Mouse (Mus musculus) forebrain, postnatal 0 days (tissue): ENCODE data around the gene Syt9. TPM values are rescaled to one million over a fixed set of nuclear protein-coding genes. Genes with fewer than 3 reads are reported as not detected.

ENCODE experiments used
- ATAC-seq: fragments of 200-750 bp; cut with Nextera tagmentation; 2 replicates; pipeline ENCODE4 v1.8.0; 2017; ENCODE audit warnings: mild to moderate bottlenecking, moderate library complexity
- DNase-seq: peaks from one replicate; pipeline ENCODE4 v3.0.0-alpha.2; 2015
- H3K27ac ChIP-seq: fragments of 300-500 bp; sonication (generic); 2 replicates; pipeline ENCODE4 v1.5.1; 2014; ENCODE audit warnings: low read depth, mild to moderate bottlenecking, antibody characterized with exemption, low read length, moderate library complexity, mixed read lengths
- H3K27me3 ChIP-seq: fragments of 300-500 bp; sonication (generic); 2 replicates; pipeline ENCODE4 v1.6.1; 2014; ENCODE audit warnings: mild to moderate bottlenecking, low read length, mixed read lengths; ENCODE audit not compliant: insufficient read depth
- H3K36me3 ChIP-seq: fragments of 300-500 bp; sonication (generic); 2 replicates; pipeline ENCODE4 v1.6.1; 2014; ENCODE audit warnings: mild to moderate bottlenecking, moderate library complexity; ENCODE audit not compliant: insufficient read depth
- H3K4me1 ChIP-seq: fragments of 300-500 bp; sonication (generic); 2 replicates; pipeline ENCODE4 v1.6.1; 2014; ENCODE audit warnings: antibody characterized with exemption; ENCODE audit not compliant: insufficient read depth
- H3K4me2 ChIP-seq: fragments of 300-500 bp; sonication (generic); 2 replicates; pipeline ENCODE4 v1.6.1; 2014; ENCODE audit warnings: low read depth, mild to moderate bottlenecking, moderate library complexity
- H3K4me3 ChIP-seq: fragments of 300-500 bp; sonication (generic); 2 replicates; pipeline ENCODE4 v1.5.1; 2014; ENCODE audit warnings: low read depth, low read length, mixed read lengths
- H3K9ac ChIP-seq: fragments of 300-500 bp; sonication (generic); 2 replicates; pipeline ENCODE4 v1.6.1; 2014; ENCODE audit warnings: mild to moderate bottlenecking
- H3K9me3 ChIP-seq: fragments of 300-500 bp; sonication (generic); 2 replicates; pipeline ENCODE4 v1.6.1; 2016; ENCODE audit warnings: low read length
- CTCF ChIP-seq: sonication (generic); IDR thresholded peaks from 2 replicates; pipeline ENCODE4 v1.5.1; 2016; ENCODE audit warnings: antibody characterized with exemption, control low read depth, low read depth
- WGBS: fragments of 180-500 bp; shearing (Covaris S2); extraction: QIAGEN DNeasy Blood & Tissue Kit; methylation state at CpG from one replicate; pipeline ENCODE4 v1.1.7; 2014; 5-methylcytosine and 5-hydroxymethylcytosine counted together
- polyA plus RNA-seq: library from polyadenylated mRNA; unstranded; fragments of >200 nt; fragmentation: Nextera tagmentation; extraction: Ambion mirVana; gene quantifications from 2 replicates; pipeline ENCODE4 v1.2.1, GENCODE M21; 2015
- total RNA-seq: library from RNA; depleted of rRNA; stranded (reverse); fragments of >200 nt; gene quantifications from 2 replicates; pipeline ENCODE4 v1.2.3, GENCODE M21; 2014

Syt9 gene
- total and polyA plus RNA-seq, 2 experiments from 2014 or later: 13.7 to 23.9 TPM

GRCm38 (mm10) chr7:107540034-107540433 is 169.5 kb downstream of the Syt9 start:
- H3K36me3 ChIP-seq: no peaks in the 10 kb centered on the region
- TF ChIP-seq CTCF: no peak
- 42% methylated on average over 4 of the region's 4 CpGs for WGBS

GRCm38 (mm10) chr7:107545011-107545410 is 174.5 kb downstream of the Syt9 start:
- ATAC-seq (no peak), DNase-seq (no peak)
- 43% methylated on average over 1 of the region's 1 CpGs for WGBS
- Histone ChIP-seq H3K36me3 (0 out of 2 replicates have a peak, but pooled peaks cover 5% of the 10 kb centered on the region), H3K27me3 (no peaks in the 10 kb centered on the region), H3K9ac (no peak overlapping the region), H3K4me1 (no peaks in the 10 kb centered on the region), H3K27ac (no peak overlapping the region), H3K4me2 (no peak overlapping the region), H3K9me3 (no peaks in the 10 kb centered on the region), H3K4me3 (no peak overlapping the region)
- no peak for TF ChIP-seq CTCF

More at GRCm38 (mm10) chr7:107540034-107540433, 169.5 kb downstream of the Syt9 start:
- ATAC-seq: no peak; the same call in 1 of the 2 replicates
- no peaks in the 10 kb centered on the region for H3K27me3 ChIP-seq
- H3K27ac ChIP-seq: no peak overlapping the region
- H3K9ac ChIP-seq: no peak overlapping the region
- DNase-seq: no peak
- H3K4me1 ChIP-seq: no peaks in the 10 kb centered on the region
- no peak overlapping the region for H3K4me2 ChIP-seq
- H3K4me3 ChIP-seq: no peak overlapping the region
- no peaks in the 10 kb centered on the region for H3K9me3 ChIP-seq

DNA sequence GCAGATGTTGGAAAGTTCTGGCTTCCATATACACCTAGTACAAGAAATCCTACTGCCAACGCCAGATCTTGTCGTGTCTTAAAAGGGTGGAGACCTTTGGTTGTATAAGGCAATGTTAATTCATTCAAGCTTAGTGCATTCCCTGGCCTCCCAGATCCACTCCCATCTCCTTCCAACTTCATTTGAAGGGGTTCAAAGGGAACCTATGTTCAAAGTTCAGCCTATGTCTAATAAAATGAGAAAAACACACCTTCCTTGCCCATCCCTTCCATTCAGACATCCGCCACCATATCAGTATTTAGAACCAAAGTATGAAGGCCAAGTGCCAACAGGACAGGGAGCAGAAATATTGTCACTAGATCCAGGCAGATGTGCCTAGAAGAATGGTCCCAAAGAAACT is 177.3 kb downstream of the Syt9 start:
- WGBS: 92% methylated on average over 3 of the region's 3 CpGs
- H3K9me3 ChIP-seq: no peaks in the 10 kb centered on the region
- H3K36me3 ChIP-seq: 0 out of 2 replicates have a peak, but pooled peaks cover 5% of the 10 kb centered on the region
- DNase-seq (no peak), ATAC-seq (no peak)
- no peak overlapping the region for H3K4me3 ChIP-seq
- no peak overlapping the region for H3K27ac ChIP-seq
- H3K4me2 ChIP-seq: no peak overlapping the region
- H3K4me1 ChIP-seq: no peaks in the 10 kb centered on the region
- H3K9ac ChIP-seq: no peak overlapping the region
- H3K27me3 ChIP-seq: no peaks in the 10 kb centered on the region
- TF ChIP-seq CTCF: no peak

GRCm38 (mm10) chr7:107553461-107553860 is 182.9 kb downstream of the Syt9 start:
- no peak overlapping the region for H3K9ac ChIP-seq
- no peaks in the 10 kb centered on the region for H3K36me3 ChIP-seq
- H3K4me1 ChIP-seq: no peaks in the 10 kb centered on the region
- TF ChIP-seq CTCF: no peak
- H3K27me3 ChIP-seq: no peaks in the 10 kb centered on the region
- ATAC-seq (no peak), DNase-seq (no peak)
- H3K4me2 ChIP-seq: no peak overlapping the region
- H3K4me3 ChIP-seq: no peak overlapping the region
- WGBS: 78% methylated on average over 1 of the region's 1 CpGs
- no peak overlapping the region for H3K27ac ChIP-seq
- no peaks in the 10 kb centered on the region for H3K9me3 ChIP-seq

GRCm38 (mm10) chr7:107555906-107556305 is 185.4 kb downstream of the Syt9 start:
- no peak overlapping the region for H3K4me2 ChIP-seq
- ATAC-seq (no peak), DNase-seq (no peak)
- no peak overlapping the region for H3K9ac ChIP-seq
- no peaks in the 10 kb centered on the region for H3K36me3 ChIP-seq
- no peak overlapping the region for H3K27ac ChIP-seq
- H3K4me1 ChIP-seq: no peaks in the 10 kb centered on the region
- H3K4me3 ChIP-seq: no peak overlapping the region
- peak; percentile 37; the same call in 1 of the 2 replicates for TF ChIP-seq CTCF
- H3K9me3 ChIP-seq: no peaks in the 10 kb centered on the region
- 81% methylated on average over 3 of the region's 3 CpGs for WGBS
- no peaks in the 10 kb centered on the region for H3K27me3 ChIP-seq

- 63% methylated on average over 2 of the region's 2 CpGs for WGBS
- TF ChIP-seq CTCF: no peak
- no peak overlapping the region for H3K4me2 ChIP-seq
Measured at GRCm38 (mm10) chr7:107560675-107561074, 190.1 kb downstream of the Syt9 start.

GRCm38 (mm10) chr7:107561584-107561983 is 191.1 kb downstream of the Syt9 start:
- Histone ChIP-seq H3K9me3 (no peaks in the 10 kb centered on the region), H3K36me3 (no peaks in the 10 kb centered on the region), H3K4me3 (no peak overlapping the region), H3K4me1 (no peaks in the 10 kb centered on the region), H3K4me2 (no peak overlapping the region), H3K9ac (no peak overlapping the region), H3K27me3 (no peaks in the 10 kb centered on the region), H3K27ac (no peak overlapping the region)
- TF ChIP-seq CTCF: no peak
- ATAC-seq (no peak), DNase-seq (no peak)
- WGBS: 80% methylated on average over 3 of the region's 3 CpGs

More at GRCm38 (mm10) chr7:107560675-107561074, 190.1 kb downstream of the Syt9 start:
- no peak overlapping the region for H3K27ac ChIP-seq
- no peaks in the 10 kb centered on the region for H3K9me3 ChIP-seq
- DNase-seq: peak; percentile 8
- H3K4me3 ChIP-seq: no peak overlapping the region
- H3K27me3 ChIP-seq: no peaks in the 10 kb centered on the region
- no peaks in the 10 kb centered on the region for H3K36me3 ChIP-seq
- no peak overlapping the region for H3K9ac ChIP-seq
- no peak for ATAC-seq
- no peaks in the 10 kb centered on the region for H3K4me1 ChIP-seq
